Mouse (Mus musculus) myocyte (in vitro differentiated cells): ENCODE data around the gene Trit1. TPM values are rescaled to one million over a fixed set of nuclear protein-coding genes. Genes with fewer than 3 reads are reported as not detected.
"Not testable (repeated sequence)": the region's sequence is repeated elsewhere in the genome, so short reads cannot be mapped to it uniquely, and the experiment has no call there.

ENCODE experiments used
- H3K27me3 ChIP-seq: one replicate; pipeline ENCODE4 v1.6.1; 2011; ENCODE audit not compliant: control insufficient read depth, insufficient read depth, insufficient read length
- H3K36me3 ChIP-seq: one replicate; pipeline ENCODE4 v1.6.1; 2011; ENCODE audit not compliant: control insufficient read depth, insufficient read depth
- H3K4me2 ChIP-seq: one replicate; pipeline ENCODE4 v1.6.1; 2011; ENCODE audit warnings: low read depth, control low read depth
- H3K4me3 ChIP-seq: one replicate; pipeline ENCODE4 v1.5.1; 2011; ENCODE audit warnings: mild to moderate bottlenecking, control low read depth, moderate library complexity
- H3K79me2 ChIP-seq: one replicate; pipeline ENCODE4 v1.6.1; 2011; ENCODE audit not compliant: control insufficient read depth, insufficient read depth
- H3ac ChIP-seq: one replicate; pipeline ENCODE4 v1.6.1; 2011; ENCODE audit not compliant: control insufficient read depth, insufficient read length
- CEBPB ChIP-seq: IDR thresholded peaks from 2 replicates; pipeline ENCODE4 v1.6.1; 2011; ENCODE audit warnings: mild to moderate bottlenecking, moderate library complexity; ENCODE audit not compliant: poor library complexity, insufficient read depth, severe bottlenecking
- E2F4 ChIP-seq: IDR thresholded peaks from one replicate; pipeline ENCODE4 v1.6.1; 2011; ENCODE audit warnings: mild to moderate bottlenecking, control low read depth, moderate library complexity; ENCODE audit not compliant: insufficient read depth
- MAX ChIP-seq: IDR thresholded peaks from one replicate; pipeline ENCODE4 v1.6.1; 2011; ENCODE audit warnings: low read depth, mild to moderate bottlenecking, control low read depth
- MYOD1 ChIP-seq, 3 experiments: IDR thresholded peaks; one replicate each; pipeline ENCODE4 v1.6.1; 2011; ENCODE audit warnings: control low read depth in 2 of 3, low read depth in 2 of 3, mild to moderate bottlenecking in 2 of 3, moderate library complexity in 1 of 3; ENCODE audit not compliant: insufficient read length in 2 of 3, control insufficient read depth in 1 of 3
- MYOG ChIP-seq, 3 experiments: IDR thresholded peaks; one replicate each; pipeline ENCODE4 v1.6.1; 2011; ENCODE audit warnings: control low read depth in 2 of 3, low read depth in 2 of 3, mild to moderate bottlenecking in 2 of 3; ENCODE audit not compliant: insufficient read length in 2 of 3, control insufficient read depth in 1 of 3, insufficient read depth in 1 of 3
- POLR2A ChIP-seq: IDR thresholded peaks from one replicate; pipeline ENCODE4 v1.6.1; 2011; ENCODE audit warnings: low read depth, mild to moderate bottlenecking, control low read depth, moderate library complexity; ENCODE audit not compliant: insufficient read length
- POLR2AphosphoS2 ChIP-seq: IDR thresholded peaks from one replicate; pipeline ENCODE4 v1.6.1; 2011; ENCODE audit warnings: low read depth, control low read depth; ENCODE audit not compliant: insufficient read length
- REST ChIP-seq: IDR thresholded peaks from one replicate; pipeline ENCODE4 v1.6.1; 2011; ENCODE audit warnings: mild to moderate bottlenecking, control low read depth, moderate library complexity; ENCODE audit not compliant: insufficient read depth, insufficient read length
- SRF ChIP-seq: IDR thresholded peaks from one replicate; pipeline ENCODE4 v1.6.1; 2011; ENCODE audit warnings: low read depth; ENCODE audit not compliant: control insufficient read depth, insufficient read length
- TCF12 ChIP-seq: IDR thresholded peaks from one replicate; pipeline ENCODE4 v1.6.1; 2011; ENCODE audit warnings: mild to moderate bottlenecking, control low read depth; ENCODE audit not compliant: poor library complexity, insufficient read depth, severe bottlenecking
- TCF3 ChIP-seq: IDR thresholded peaks from one replicate; pipeline ENCODE4 v1.6.1; 2011; ENCODE audit warnings: low read depth, control low read depth; ENCODE audit not compliant: insufficient read length
- USF1 ChIP-seq: IDR thresholded peaks from one replicate; pipeline ENCODE4 v1.6.1; 2011; ENCODE audit warnings: low read depth, mild to moderate bottlenecking, control low read depth, moderate library complexity
- polyA plus RNA-seq: library from polyadenylated mRNA; unstranded; fragments of >200 nt; fragmentation: generic; extraction: Trizol; gene quantifications from one replicate; pipeline ENCODE4 v1.2.1, GENCODE M21; 2012; ENCODE audit warnings: missing spikeins

Trit1 gene
- polyA plus RNA-seq, 1 experiment = 14.2 TPM

GRCm38 (mm10) chr4:122987421-122987820 is 29.0 kb upstream of the Trit1 start:
- H3ac ChIP-seq = no peak overlapping the region
- H3K4me3 ChIP-seq = no peak overlapping the region
- no peak overlapping the region for H3K4me2 ChIP-seq
- no peak for TF ChIP-seq MAX
- TF ChIP-seq POLR2AphosphoS2 = no peak
- no peak for TF ChIP-seq E2F4
- TF ChIP-seq CEBPB = no peak
- TF ChIP-seq TCF3 = no peak
- TF ChIP-seq POLR2A = no peak
- TF ChIP-seq REST = no peak
- TF ChIP-seq MYOD1 (IDR thresholded peaks at IDR 0.05; ENCODE audit: control insufficient read depth in 1 of 3, insufficient read length in 2 of 3, low read depth in 2 of 3) = no peak
- no peak for TF ChIP-seq SRF
- no peak for TF ChIP-seq USF1
- no peak for TF ChIP-seq TCF12
- TF ChIP-seq MYOG (IDR thresholded peaks at IDR 0.05; ENCODE audit: control insufficient read depth in 1 of 3, insufficient read depth in 1 of 3, insufficient read length in 2 of 3, low read depth in 2 of 3) = no peak
- H3K79me2 ChIP-seq = no peaks in the 10 kb centered on the region
- no peaks in the 10 kb centered on the region for H3K36me3 ChIP-seq
- H3K27me3 ChIP-seq = peaks cover 5% of the 10 kb centered on the region

GRCm38 (mm10) chr4:122988004-122988403 is 28.4 kb upstream of the Trit1 start:
- not testable (repeated sequence) for H3K27me3 ChIP-seq, H3K79me2 ChIP-seq, H3K36me3 ChIP-seq, H3K4me2 ChIP-seq, H3ac ChIP-seq, H3K4me3 ChIP-seq

GRCm38 (mm10) chr4:122991177-122991576 is 25.2 kb upstream of the Trit1 start:
- Histone ChIP-seq H3K36me3 (no peaks in the 10 kb centered on the region), H3K27me3 (no peaks in the 10 kb centered on the region), H3ac (no peak overlapping the region), H3K4me2 (no peak overlapping the region), H3K4me3 (no peak overlapping the region), H3K79me2 (no peaks in the 10 kb centered on the region)
- no peak for TF ChIP-seq TCF3
- TF ChIP-seq CEBPB = no peak
- no peak for TF ChIP-seq MYOG (IDR thresholded peaks at IDR 0.05; ENCODE audit: control insufficient read depth in 1 of 3, insufficient read depth in 1 of 3, insufficient read length in 2 of 3, low read depth in 2 of 3)
- TF ChIP-seq TCF12 = no peak
- no peak for TF ChIP-seq USF1
- TF ChIP-seq POLR2AphosphoS2 = no peak
- TF ChIP-seq SRF = no peak
- no peak for TF ChIP-seq E2F4
- TF ChIP-seq REST = no peak
- TF ChIP-seq MYOD1 (IDR thresholded peaks at IDR 0.05; ENCODE audit: control insufficient read depth in 1 of 3, insufficient read length in 2 of 3, low read depth in 2 of 3) = no peak
- no peak for TF ChIP-seq MAX
- TF ChIP-seq POLR2A = no peak

GRCm38 (mm10) chr4:122992276-122992675 is 24.1 kb upstream of the Trit1 start:
- Histone ChIP-seq H3K4me2 (no peak overlapping the region), H3K27me3 (no peaks in the 10 kb centered on the region), H3ac (no peak overlapping the region), H3K36me3 (no peaks in the 10 kb centered on the region), H3K79me2 (peaks cover under 1% of the 10 kb centered on the region), H3K4me3 (no peak overlapping the region)
- TF ChIP-seq TCF12 (no peak), POLR2A (no peak), MYOD1 (IDR thresholded peaks at IDR 0.05; ENCODE audit: control insufficient read depth in 1 of 3, insufficient read length in 2 of 3, low read depth in 2 of 3) (no peak), MYOG (IDR thresholded peaks at IDR 0.05; ENCODE audit: control insufficient read depth in 1 of 3, insufficient read depth in 1 of 3, insufficient read length in 2 of 3, low read depth in 2 of 3) (no peak), POLR2AphosphoS2 (no peak), MAX (no peak), USF1 (no peak), SRF (no peak), TCF3 (no peak), E2F4 (no peak)

GRCm38 (mm10) chr4:122995404-122996220 is 20.8 kb upstream of the Trit1 start, which contains the start of gene Mycl:
TSS of gene Mycl (plus strand) at chr4:122995652.
- TF ChIP-seq MAX = no peak
- no peak for TF ChIP-seq TCF12
- no peak for TF ChIP-seq TCF3
- no peak for TF ChIP-seq REST
- no peak for TF ChIP-seq USF1
- TF ChIP-seq POLR2A = peak; percentile 64
- peak in 2 of 3 experiments; percentile 6 to 25 for TF ChIP-seq MYOG (IDR thresholded peaks at IDR 0.05; ENCODE audit: control insufficient read depth in 1 of 3, insufficient read depth in 1 of 3, insufficient read length in 2 of 3, low read depth in 2 of 3)
- TF ChIP-seq POLR2AphosphoS2 = no peak
- TF ChIP-seq CEBPB = no peak
- TF ChIP-seq E2F4 = no peak
- TF ChIP-seq MYOD1 (IDR thresholded peaks at IDR 0.05; ENCODE audit: control insufficient read depth in 1 of 3, insufficient read length in 2 of 3, low read depth in 2 of 3) = peak in 1 of 3 experiments; percentile 33
- H3ac ChIP-seq = peak within 1 kb of the TSS; percentile 83
- peaks cover 15% of the 10 kb centered on the region for H3K79me2 ChIP-seq
- no peaks in the 10 kb centered on the region for H3K27me3 ChIP-seq
- peak within 1 kb of the TSS; percentile 43 for H3K4me3 ChIP-seq
- no peaks in the 10 kb centered on the region for H3K36me3 ChIP-seq
- H3K4me2 ChIP-seq = peak within 1 kb of the TSS; percentile 92
